Mouse (Mus musculus): Measurements from ENCODE around the gene Zdhhc12. TPM values are rescaled to one million over a fixed set of nuclear protein-coding genes. Genes with fewer than 3 reads are reported as not detected.
"Not testable (repeated sequence)": the region's sequence is repeated elsewhere in the genome, so short reads cannot be mapped to it uniquely, and the experiment has no call there.

Gene Zdhhc12
- polyA plus RNA-seq, 1 experiment from 2014 or later, result 30.9 TPM

- not testable (repeated sequence) for H3K27ac ChIP-seq (replicated peaks; ENCODE audit: low read depth, low read length); H3K27me3 ChIP-seq (ENCODE audit: control insufficient read depth, insufficient read depth, low read length); H3K9me3 ChIP-seq (replicated peaks; ENCODE audit: control insufficient read depth, low read length); DNase-seq (ENCODE audit: low spot score); H3K4me2 ChIP-seq (ENCODE audit: low read depth, low read length); H3K36me3 ChIP-seq (replicated peaks; ENCODE audit: control insufficient read depth, insufficient read depth, low read depth, low read length); H3K9ac ChIP-seq (replicated peaks; ENCODE audit: low read length); ATAC-seq (replicated peaks; ENCODE audit: insufficient number of reproducible peaks, low FRiP score, low TSS enrichment, low read depth); H3K4me3 ChIP-seq (ENCODE audit: low read depth, low read length); H3K4me1 ChIP-seq (ENCODE audit: control insufficient read depth, insufficient read depth, low read length)
- WGBS, result 75% methylated on average over 5 of the region's 5 CpGs
Observed at GRCm38 (mm10) chr2:30131240-30131639, 37.8 kb upstream of the Zdhhc12 start.

GRCm38 (mm10) chr2:30130156-30130555, 36.7 kb upstream of the Zdhhc12 start:
- H3K4me3 ChIP-seq (ENCODE audit: low read depth, low read length), result no peak overlapping the region

GRCm38 (mm10) chr2:30128789-30129188, 35.3 kb upstream of the Zdhhc12 start:
- no peak overlapping the region for H3K4me2 ChIP-seq (ENCODE audit: low read depth, low read length)
- no peaks in the 10 kb centered on the region for H3K36me3 ChIP-seq (replicated peaks; ENCODE audit: control insufficient read depth, insufficient read depth, low read depth, low read length)
- no peaks in the 10 kb centered on the region for H3K9me3 ChIP-seq (replicated peaks; ENCODE audit: control insufficient read depth, low read length)
- peak; percentile 64 for DNase-seq (ENCODE audit: low spot score)
- no peaks in the 10 kb centered on the region for H3K4me1 ChIP-seq (ENCODE audit: control insufficient read depth, insufficient read depth, low read length)
- H3K27ac ChIP-seq (replicated peaks; ENCODE audit: low read depth, low read length), result no peak overlapping the region
- ATAC-seq (replicated peaks; ENCODE audit: insufficient number of reproducible peaks, low FRiP score, low TSS enrichment, low read depth), result no peak
- H3K4me3 ChIP-seq (ENCODE audit: low read depth, low read length), result no peak overlapping the region
- WGBS, result 28% methylated on average over 2 of the region's 2 CpGs
- no peaks in the 10 kb centered on the region for H3K27me3 ChIP-seq (ENCODE audit: control insufficient read depth, insufficient read depth, low read length)
- no peak overlapping the region for H3K9ac ChIP-seq (replicated peaks; ENCODE audit: low read length)

More at GRCm38 (mm10) chr2:30130156-30130555, 36.7 kb upstream of the Zdhhc12 start:
- DNase-seq (ENCODE audit: low spot score), result no peak
- Histone ChIP-seq H3K4me1 (ENCODE audit: control insufficient read depth, insufficient read depth, low read length) (no peaks in the 10 kb centered on the region), H3K27ac (replicated peaks; ENCODE audit: low read depth, low read length) (no peak overlapping the region), H3K9ac (replicated peaks; ENCODE audit: low read length) (no peak overlapping the region), H3K36me3 (replicated peaks; ENCODE audit: control insufficient read depth, insufficient read depth, low read depth, low read length) (no peaks in the 10 kb centered on the region), H3K9me3 (replicated peaks; ENCODE audit: control insufficient read depth, low read length) (no peaks in the 10 kb centered on the region), H3K4me2 (ENCODE audit: low read depth, low read length) (no peak overlapping the region), H3K27me3 (ENCODE audit: control insufficient read depth, insufficient read depth, low read length) (no peaks in the 10 kb centered on the region)
- ATAC-seq (replicated peaks; ENCODE audit: insufficient number of reproducible peaks, low FRiP score, low TSS enrichment, low read depth), result no peak
- 75% methylated on average over 4 of the region's 4 CpGs for WGBS

GRCm38 (mm10) chr2:30124472-30125274, 31.2 kb upstream of the Zdhhc12 start, which contains the start of gene Zer1:
Gene Zer1, minus strand, starts transcription at chr2:30124585.
- Histone ChIP-seq H3K36me3 (replicated peaks; ENCODE audit: control insufficient read depth, insufficient read depth, low read depth, low read length) (no peaks in the 10 kb centered on the region), H3K27me3 (ENCODE audit: control insufficient read depth, insufficient read depth, low read length) (no peaks in the 10 kb centered on the region), H3K4me2 (ENCODE audit: low read depth, low read length) (peak within 1 kb of the TSS; percentile 79), H3K4me1 (ENCODE audit: control insufficient read depth, insufficient read depth, low read length) (no peaks in the 10 kb centered on the region), H3K9me3 (replicated peaks; ENCODE audit: control insufficient read depth, low read length) (no peaks in the 10 kb centered on the region), H3K27ac (replicated peaks; ENCODE audit: low read depth, low read length) (0 out of 2 replicates have a peak within 1 kb of the TSS, but pooled peaks have one; percentile 39), H3K9ac (replicated peaks; ENCODE audit: low read length) (peak within 1 kb of the TSS; percentile 83), H3K4me3 (ENCODE audit: low read depth, low read length) (peak within 1 kb of the TSS; percentile 82)
- ATAC-seq (replicated peaks; ENCODE audit: insufficient number of reproducible peaks, low FRiP score, low TSS enrichment, low read depth) (peak; percentile 95), DNase-seq (ENCODE audit: low spot score) (peak; percentile 94)
- 12% methylated on average over 30 of the region's 31 CpGs for WGBS

GRCm38 (mm10) chr2:30123729-30124471, 30.5 kb upstream of the Zdhhc12 start:
- Histone ChIP-seq H3K9ac (replicated peaks; ENCODE audit: low read length) (peak overlapping the region; percentile 83), H3K27ac (replicated peaks; ENCODE audit: low read depth, low read length) (0 out of 2 replicates have a peak overlapping the region, but pooled peaks have one; percentile 39), H3K9me3 (replicated peaks; ENCODE audit: control insufficient read depth, low read length) (no peaks in the 10 kb centered on the region), H3K4me1 (ENCODE audit: control insufficient read depth, insufficient read depth, low read length) (no peaks in the 10 kb centered on the region), H3K4me3 (ENCODE audit: low read depth, low read length) (peak overlapping the region; percentile 82), H3K27me3 (ENCODE audit: control insufficient read depth, insufficient read depth, low read length) (no peaks in the 10 kb centered on the region), H3K36me3 (replicated peaks; ENCODE audit: control insufficient read depth, insufficient read depth, low read depth, low read length) (no peaks in the 10 kb centered on the region), H3K4me2 (ENCODE audit: low read depth, low read length) (peak overlapping the region; percentile 79)
- DNase-seq (ENCODE audit: low spot score), result no peak
- peak; percentile 60 for ATAC-seq (replicated peaks; ENCODE audit: insufficient number of reproducible peaks, low FRiP score, low TSS enrichment, low read depth)
- WGBS, result 2% methylated on average over 44 of the region's 44 CpGs

- ATAC-seq (replicated peaks; ENCODE audit: insufficient number of reproducible peaks, low FRiP score, low TSS enrichment, low read depth), result no peak
- 89% methylated on average over 5 of the region's 5 CpGs for WGBS
- no peak overlapping the region for H3K4me3 ChIP-seq (ENCODE audit: low read depth, low read length)
- no peaks in the 10 kb centered on the region for H3K36me3 ChIP-seq (replicated peaks; ENCODE audit: control insufficient read depth, insufficient read depth, low read depth, low read length)
- no peak overlapping the region for H3K27ac ChIP-seq (replicated peaks; ENCODE audit: low read depth, low read length)
- H3K4me2 ChIP-seq (ENCODE audit: low read depth, low read length), result no peak overlapping the region
- H3K9me3 ChIP-seq (replicated peaks; ENCODE audit: control insufficient read depth, low read length), result no peaks in the 10 kb centered on the region
- no peak for DNase-seq (ENCODE audit: low spot score)
- no peaks in the 10 kb centered on the region for H3K27me3 ChIP-seq (ENCODE audit: control insufficient read depth, insufficient read depth, low read length)
- no peak overlapping the region for H3K9ac ChIP-seq (replicated peaks; ENCODE audit: low read length)
- no peaks in the 10 kb centered on the region for H3K4me1 ChIP-seq (ENCODE audit: control insufficient read depth, insufficient read depth, low read length)
Observed at GRCm38 (mm10) chr2:30122766-30123165, 29.3 kb upstream of the Zdhhc12 start.

- H3K27ac ChIP-seq (replicated peaks; ENCODE audit: low read depth, low read length), result no peak overlapping the region
- no peaks in the 10 kb centered on the region for H3K9me3 ChIP-seq (replicated peaks; ENCODE audit: control insufficient read depth, low read length)
- H3K4me3 ChIP-seq (ENCODE audit: low read depth, low read length), result no peak overlapping the region
- H3K27me3 ChIP-seq (ENCODE audit: control insufficient read depth, insufficient read depth, low read length), result no peaks in the 10 kb centered on the region
- WGBS, result 82% methylated on average over 4 of the region's 4 CpGs
- H3K4me1 ChIP-seq (ENCODE audit: control insufficient read depth, insufficient read depth, low read length), result no peaks in the 10 kb centered on the region
- DNase-seq (ENCODE audit: low spot score) (no peak), ATAC-seq (replicated peaks; ENCODE audit: insufficient number of reproducible peaks, low FRiP score, low TSS enrichment, low read depth) (no peak)
- no peak overlapping the region for H3K9ac ChIP-seq (replicated peaks; ENCODE audit: low read length)
- H3K4me2 ChIP-seq (ENCODE audit: low read depth, low read length), result no peak overlapping the region
- no peaks in the 10 kb centered on the region for H3K36me3 ChIP-seq (replicated peaks; ENCODE audit: control insufficient read depth, insufficient read depth, low read depth, low read length)
Observed at GRCm38 (mm10) chr2:30120269-30120668, 26.8 kb upstream of the Zdhhc12 start.

- no peaks in the 10 kb centered on the region for H3K27me3 ChIP-seq (ENCODE audit: control insufficient read depth, insufficient read depth, low read length)
- 28% methylated on average over 6 of the region's 6 CpGs for WGBS
- H3K4me1 ChIP-seq (ENCODE audit: control insufficient read depth, insufficient read depth, low read length), result no peaks in the 10 kb centered on the region
- no peaks in the 10 kb centered on the region for H3K9me3 ChIP-seq (replicated peaks; ENCODE audit: control insufficient read depth, low read length)
- ATAC-seq (replicated peaks; ENCODE audit: insufficient number of reproducible peaks, low FRiP score, low TSS enrichment, low read depth) (no peak), DNase-seq (ENCODE audit: low spot score) (no peak)
- no peaks in the 10 kb centered on the region for H3K36me3 ChIP-seq (replicated peaks; ENCODE audit: control insufficient read depth, insufficient read depth, low read depth, low read length)
- no peak overlapping the region for H3K27ac ChIP-seq (replicated peaks; ENCODE audit: low read depth, low read length)
- H3K4me3 ChIP-seq (ENCODE audit: low read depth, low read length), result no peak overlapping the region
- no peak overlapping the region for H3K4me2 ChIP-seq (ENCODE audit: low read depth, low read length)
- H3K9ac ChIP-seq (replicated peaks; ENCODE audit: low read length), result no peak overlapping the region
Observed at GRCm38 (mm10) chr2:30119641-30120051, 26.2 kb upstream of the Zdhhc12 start.
